Mouse (Mus musculus) monocyte, adult 5-6 weeks (primary cell): Measurements from ENCODE around the gene Gm4141. TPM values are rescaled to one million over a fixed set of nuclear protein-coding genes. Genes with fewer than 3 reads are reported as not detected.
"Not testable (repeated sequence)": the region's sequence is repeated elsewhere in the genome, so short reads cannot be mapped to it uniquely, and the experiment has no call there.

Experiments used
- ATAC-seq: fragments of 153-309, 156-312 bp; replicated peaks from 2 replicates; pipeline ENCODE4 v1.8.0; 2017; ENCODE audit warnings: mild to moderate bottlenecking; ENCODE audit not compliant: low TSS enrichment, insufficient number of reproducible peaks, severe bottlenecking, poor library complexity, low FRiP score
- total RNA-seq: library from RNA; stranded (forward); fragments of 200-1000, 200-491, 200-594 nt; gene quantifications from 3 replicates; pipeline ENCODE4 v1.2.3, GENCODE M21; 2017

The Gm4141 gene
- total RNA-seq: not detected in 3 replicates

- ATAC-seq: not testable (repeated sequence)
These were observed at the start of gene Gm4141 for GRCm38 (mm10) chr7:20576141-20576540. Gene Gm4141, minus strand, starts transcription at chr7:20576241.

GRCm38 (mm10) chr7:20598921-20599320 is 22.9 kb upstream of the Gm4141 start, which contains the start of gene Gm4513:
Gene Gm4513, minus strand, starts transcription at chr7:20599021.
- not testable (repeated sequence) for ATAC-seq

GRCm38 (mm10) chr7:20545657-20546056 is 30.4 kb downstream of the Gm4141 start, which contains the start of gene Gm5726:
Gene Gm5726, minus strand, starts transcription at chr7:20545757.
- ATAC-seq: not testable (repeated sequence)

GRCm38 (mm10) chr7:20533537-20533936 is 42.5 kb downstream of the Gm4141 start, which contains the start of gene Vmn1r104:
Gene Vmn1r104, plus strand, starts transcription at chr7:20533837.
- not testable (repeated sequence) for ATAC-seq

Other genes starting within 250 kb of the Gm4141 start
- not detected in 3 replicates for gene Gm4133, start 242.2 kb downstream of the Gm4141 start, total RNA-seq
- gene Gm5728, start 200.8 kb downstream of the Gm4141 start, total RNA-seq: not detected in 3 replicates
- gene Vmn1r100, start 158.3 kb downstream of the Gm4141 start, total RNA-seq: not detected in 3 replicates
- not detected in 3 replicates for gene Vmn1r101, start 133.6 kb downstream of the Gm4141 start, total RNA-seq
- not detected in 3 replicates for gene Gm10670, start 101.3 kb downstream of the Gm4141 start, total RNA-seq
- gene Vmn1r103, start 65.7 kb downstream of the Gm4141 start, total RNA-seq: not detected in 3 replicates
- not detected in 3 replicates for gene Vmn1r104, start 42.4 kb downstream of the Gm4141 start, total RNA-seq
- not detected in 3 replicates for gene Gm5726, start 30.5 kb downstream of the Gm4141 start, total RNA-seq
- not detected in 3 replicates for gene Gm4513, start 22.8 kb upstream of the Gm4141 start, total RNA-seq
- not detected in 3 replicates for gene Vmn1r107, start 92.7 kb upstream of the Gm4141 start, total RNA-seq
- gene Vmn1r111, start 127.0 kb upstream of the Gm4141 start, total RNA-seq: not detected in 3 replicates
- gene Gm10668, start 154.4 kb upstream of the Gm4141 start, total RNA-seq: not detected in 3 replicates
- gene Vmn1r112, start 194.9 kb upstream of the Gm4141 start, total RNA-seq: not detected in 3 replicates
- not detected in 3 replicates for gene Vmn1r113, start 211.0 kb upstream of the Gm4141 start, total RNA-seq
- not detected in 3 replicates for gene Vmn1r114, start 235.9 kb upstream of the Gm4141 start, total RNA-seq